Mouse (Mus musculus) kidney, adult 8-10 months (tissue): ENCODE data around the gene U90926.

Source experiments
- DNase-seq, 2 experiments: peaks; one replicate each; pipeline ENCODE4 v3.0.0; 2022

The U90926 gene

GRCm38 (mm10) chr5:92212231-92212630, 3.0 kb downstream of the U90926 start:
- no peak for DNase-seq

- no peak for DNase-seq
These were observed 5.0 kb downstream of the U90926 start for GRCm38 (mm10) chr5:92210205-92210604.

GRCm38 (mm10) chr5:92206121-92206520, 9.1 kb downstream of the U90926 start:
- DNase-seq: no peak

GRCm38 (mm10) chr5:92205706-92206105, 9.5 kb downstream of the U90926 start:
- peak in 1 of 2 experiments; percentile 20 for DNase-seq

- peak; percentile 71 to 75 for DNase-seq
These were observed 10.0 kb downstream of the U90926 start for GRCm38 (mm10) chr5:92205184-92205583.

GRCm38 (mm10) chr5:92204162-92205036, 10.8 kb downstream of the U90926 start:
- no peak for DNase-seq

- DNase-seq: no peak
These were observed 16.9 kb downstream of the U90926 start for GRCm38 (mm10) chr5:92198266-92198665.

GRCm38 (mm10) chr5:92196895-92197811, 18.1 kb downstream of the U90926 start:
- no peak for DNase-seq

- DNase-seq: peak; percentile 22 to 60
These were observed 19.5 kb downstream of the U90926 start for GRCm38 (mm10) chr5:92195716-92196115.

- no peak for DNase-seq
These were observed 26.2 kb downstream of the U90926 start for GRCm38 (mm10) chr5:92188881-92189483.

GRCm38 (mm10) chr5:92183071-92183830, 32.0 kb downstream of the U90926 start:
- DNase-seq: no peak

- no peak for DNase-seq
These were observed 49.2 kb downstream of the U90926 start for GRCm38 (mm10) chr5:92165976-92166375.
